Mouse (Mus musculus) mesoderm, embryonic 11.5 days (tissue): Measurements from ENCODE around the gene Fam50b.

ENCODE experiments used
- DNase-seq: peaks from one replicate; pipeline ENCODE4 v3.0.0-alpha.2; 2012; ENCODE audit warnings: low read depth, low spot score

Fam50b gene

DNA sequence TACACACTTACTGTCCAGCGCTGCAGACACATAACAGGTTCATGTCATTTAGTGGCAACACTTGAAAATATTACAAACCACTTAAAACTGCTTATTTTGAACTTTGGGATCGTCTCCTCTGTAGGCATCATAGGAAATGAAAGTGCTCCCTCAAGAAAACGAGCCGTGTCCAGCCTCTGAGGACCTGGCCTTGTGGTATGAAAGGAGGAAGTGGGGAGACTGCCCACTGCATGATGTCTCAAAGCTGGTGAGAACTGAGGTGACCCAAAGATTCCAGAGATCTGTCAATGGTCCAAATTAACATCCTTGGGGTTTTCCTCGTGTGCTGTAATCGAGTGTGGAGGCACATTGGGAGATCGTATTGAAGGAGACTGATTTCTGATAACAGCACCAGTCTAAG is 58.4 kb downstream of the Fam50b start:
- no peak for DNase-seq

DNA sequence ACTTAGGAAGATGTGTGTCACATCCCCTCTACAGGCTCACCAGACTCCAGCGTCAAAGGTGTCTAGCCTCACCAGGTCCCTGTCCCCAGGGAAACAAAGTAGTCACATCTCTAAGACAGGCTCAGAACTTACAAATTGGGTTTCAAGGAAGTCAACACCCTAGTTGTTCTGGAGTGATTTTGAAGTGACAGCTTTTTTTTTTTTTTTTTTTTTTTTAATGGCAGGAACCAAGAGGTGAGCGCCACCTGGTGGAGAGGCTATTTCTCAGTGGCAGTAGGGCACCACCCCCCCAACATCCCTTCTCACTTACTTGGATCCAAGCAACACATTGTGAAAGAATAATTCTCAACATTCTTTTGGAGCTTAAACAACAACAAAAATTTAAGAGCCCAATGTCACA is 59.2 kb downstream of the Fam50b start:
- DNase-seq, result peak; percentile 22

DNA sequence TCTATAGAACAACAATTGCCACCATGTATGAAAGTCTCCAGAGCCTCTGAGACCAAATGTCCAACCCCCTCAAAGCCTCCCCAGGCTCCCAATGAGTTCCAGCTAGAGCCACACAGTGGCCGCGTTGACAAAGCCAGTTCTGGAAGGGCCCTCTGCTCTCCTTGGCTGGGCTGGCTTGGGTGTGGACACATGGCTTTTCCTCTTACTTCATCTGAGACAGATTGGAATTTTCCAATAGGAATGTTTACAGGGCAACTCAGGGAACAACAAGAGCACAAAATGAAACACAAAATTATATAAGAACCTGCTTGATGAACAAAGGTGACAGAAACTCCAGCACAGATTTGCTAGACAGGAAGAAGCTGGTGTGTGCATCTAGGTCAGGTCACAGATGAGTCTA is 59.8 kb downstream of the Fam50b start:
- DNase-seq, result no peak
